Mouse (Mus musculus): ENCODE measurements around the gene Arhgap23.

- no peak for TF ChIP-seq CTCF (IDR thresholded peaks at IDR 0.05; ENCODE audit: control insufficient read depth, insufficient read depth, insufficient replicate concordance, low read depth, low read length)
- TF ChIP-seq POLR2A (IDR thresholded peaks at IDR 0.05; ENCODE audit: control insufficient read depth, low read depth, low read length), result no peak
These were observed 133.4 kb downstream of the Arhgap23 start for GRCm38 (mm10) chr11:97548757-97549156.
